Mouse (Mus musculus): ENCODE results near the gene Tbcd. TPM values are rescaled to one million over a fixed set of nuclear protein-coding genes. Genes with fewer than 3 reads are reported as not detected.

Tbcd gene
- polyA plus RNA-seq, 1 experiment from 2014 or later, result 29.8 TPM

- Histone ChIP-seq H3K4me3 (replicated peaks; ENCODE audit: low read depth, low read length) (no peak overlapping the region), H3K4me2 (ENCODE audit: low read length) (no peak overlapping the region), H3K27me3 (ENCODE audit: insufficient read depth, low read length) (no peaks in the 10 kb centered on the region), H3K4me1 (replicated peaks; ENCODE audit: insufficient read depth, low read length) (no peaks in the 10 kb centered on the region), H3K9me3 (replicated peaks; ENCODE audit: low read length) (no peaks in the 10 kb centered on the region), H3K9ac (ENCODE audit: low read depth, low read length) (no peak overlapping the region), H3K36me3 (ENCODE audit: insufficient read depth, low read length) (0 out of 2 replicates have a peak, but pooled peaks cover 8% of the 10 kb centered on the region), H3K27ac (no peak overlapping the region)
- DNase-seq (ENCODE audit: low spot score) (no peak), ATAC-seq (replicated peaks; ENCODE audit: low FRiP score, low read depth) (no peak)
- 91% methylated on average over 6 of the region's 6 CpGs for WGBS
- no peak for TF ChIP-seq CTCF (IDR thresholded peaks at IDR 0.05; ENCODE audit: low read depth)
Observed at GRCm38 (mm10) chr11:121467408-121467807, 15.7 kb downstream of the Tbcd start.

GRCm38 (mm10) chr11:121474831-121475230, 23.1 kb downstream of the Tbcd start:
- no peak for TF ChIP-seq CTCF (IDR thresholded peaks at IDR 0.05; ENCODE audit: low read depth)
- ATAC-seq (replicated peaks; ENCODE audit: low FRiP score, low read depth) (no peak), DNase-seq (ENCODE audit: low spot score) (no peak)
- 73% methylated on average over 3 of the region's 3 CpGs for WGBS
- H3K9ac ChIP-seq (ENCODE audit: low read depth, low read length), result no peak overlapping the region
- peaks cover 7% of the 10 kb centered on the region; the same call in 1 of the 2 replicates for H3K36me3 ChIP-seq (ENCODE audit: insufficient read depth, low read length)
- no peak overlapping the region for H3K27ac ChIP-seq
- no peak overlapping the region for H3K4me3 ChIP-seq (replicated peaks; ENCODE audit: low read depth, low read length)
- no peaks in the 10 kb centered on the region for H3K9me3 ChIP-seq (replicated peaks; ENCODE audit: low read length)
- H3K27me3 ChIP-seq (ENCODE audit: insufficient read depth, low read length), result no peaks in the 10 kb centered on the region
- no peaks in the 10 kb centered on the region; the same call in 1 of the 2 replicates for H3K4me1 ChIP-seq (replicated peaks; ENCODE audit: insufficient read depth, low read length)
- no peak overlapping the region for H3K4me2 ChIP-seq (ENCODE audit: low read length)

GRCm38 (mm10) chr11:121475699-121476415, 24.1 kb downstream of the Tbcd start:
- no peak overlapping the region for H3K4me2 ChIP-seq (ENCODE audit: low read length)

GRCm38 (mm10) chr11:121479476-121480203, 27.9 kb downstream of the Tbcd start:
- no peak overlapping the region for H3K27ac ChIP-seq

More at GRCm38 (mm10) chr11:121475699-121476415, 24.1 kb downstream of the Tbcd start:
- ATAC-seq (replicated peaks; ENCODE audit: low FRiP score, low read depth) (no peak; the same call in 1 of the 2 replicates), DNase-seq (ENCODE audit: low spot score) (peak; percentile 92)
- TF ChIP-seq CTCF (IDR thresholded peaks at IDR 0.05; ENCODE audit: low read depth), result peak; percentile 97
- Histone ChIP-seq H3K36me3 (ENCODE audit: insufficient read depth, low read length) (peaks cover 7% of the 10 kb centered on the region; the same call in 1 of the 2 replicates), H3K4me1 (replicated peaks; ENCODE audit: insufficient read depth, low read length) (no peaks in the 10 kb centered on the region; the same call in 1 of the 2 replicates), H3K27ac (no peak overlapping the region), H3K27me3 (ENCODE audit: insufficient read depth, low read length) (no peaks in the 10 kb centered on the region), H3K9me3 (replicated peaks; ENCODE audit: low read length) (no peaks in the 10 kb centered on the region), H3K9ac (ENCODE audit: low read depth, low read length) (no peak overlapping the region), H3K4me3 (replicated peaks; ENCODE audit: low read depth, low read length) (no peak overlapping the region)
- 32% methylated on average over 9 of the region's 9 CpGs for WGBS

GRCm38 (mm10) chr11:121481129-121481528, 29.4 kb downstream of the Tbcd start:
- H3K27ac ChIP-seq, result no peak overlapping the region
- no peak for ATAC-seq (replicated peaks; ENCODE audit: low FRiP score, low read depth)

More at GRCm38 (mm10) chr11:121479476-121480203, 27.9 kb downstream of the Tbcd start:
- no peak for TF ChIP-seq CTCF (IDR thresholded peaks at IDR 0.05; ENCODE audit: low read depth)
- no peak overlapping the region for H3K9ac ChIP-seq (ENCODE audit: low read depth, low read length)
- no peak for DNase-seq (ENCODE audit: low spot score)
- no peak for ATAC-seq (replicated peaks; ENCODE audit: low FRiP score, low read depth)
- H3K36me3 ChIP-seq (ENCODE audit: insufficient read depth, low read length), result peaks cover 11% of the 10 kb centered on the region; the same call in 1 of the 2 replicates
- WGBS, result 88% methylated on average over 15 of the region's 15 CpGs
- no peaks in the 10 kb centered on the region for H3K9me3 ChIP-seq (replicated peaks; ENCODE audit: low read length)
- no peak overlapping the region for H3K4me2 ChIP-seq (ENCODE audit: low read length)
- H3K27me3 ChIP-seq (ENCODE audit: insufficient read depth, low read length), result no peaks in the 10 kb centered on the region
- no peak overlapping the region for H3K4me3 ChIP-seq (replicated peaks; ENCODE audit: low read depth, low read length)
- H3K4me1 ChIP-seq (replicated peaks; ENCODE audit: insufficient read depth, low read length), result no peaks in the 10 kb centered on the region; the same call in 1 of the 2 replicates

GRCm38 (mm10) chr11:121485882-121486281, 34.1 kb downstream of the Tbcd start:
- no peak for DNase-seq (ENCODE audit: low spot score)
- no peak overlapping the region for H3K27ac ChIP-seq

More at GRCm38 (mm10) chr11:121481129-121481528, 29.4 kb downstream of the Tbcd start:
- WGBS, result 93% methylated on average over 2 of the region's 2 CpGs
- Histone ChIP-seq H3K27me3 (ENCODE audit: insufficient read depth, low read length) (no peaks in the 10 kb centered on the region), H3K9ac (ENCODE audit: low read depth, low read length) (no peak overlapping the region), H3K4me2 (ENCODE audit: low read length) (no peak overlapping the region), H3K4me1 (replicated peaks; ENCODE audit: insufficient read depth, low read length) (no peaks in the 10 kb centered on the region), H3K36me3 (ENCODE audit: insufficient read depth, low read length) (peaks cover 10% of the 10 kb centered on the region; the same call in 1 of the 2 replicates), H3K9me3 (replicated peaks; ENCODE audit: low read length) (no peaks in the 10 kb centered on the region), H3K4me3 (replicated peaks; ENCODE audit: low read depth, low read length) (no peak overlapping the region)
- no peak for TF ChIP-seq CTCF (IDR thresholded peaks at IDR 0.05; ENCODE audit: low read depth)
- DNase-seq (ENCODE audit: low spot score), result no peak

More at GRCm38 (mm10) chr11:121485882-121486281, 34.1 kb downstream of the Tbcd start:
- Histone ChIP-seq H3K36me3 (ENCODE audit: insufficient read depth, low read length) (0 out of 2 replicates have a peak, but pooled peaks cover 4% of the 10 kb centered on the region), H3K4me1 (replicated peaks; ENCODE audit: insufficient read depth, low read length) (no peaks in the 10 kb centered on the region), H3K4me3 (replicated peaks; ENCODE audit: low read depth, low read length) (no peak overlapping the region), H3K27me3 (ENCODE audit: insufficient read depth, low read length) (no peaks in the 10 kb centered on the region), H3K9ac (ENCODE audit: low read depth, low read length) (no peak overlapping the region), H3K4me2 (ENCODE audit: low read length) (no peak overlapping the region), H3K9me3 (replicated peaks; ENCODE audit: low read length) (no peaks in the 10 kb centered on the region)
- 70% methylated on average over 9 of the region's 9 CpGs for WGBS
- ATAC-seq (replicated peaks; ENCODE audit: low FRiP score, low read depth), result no peak
- no peak for TF ChIP-seq CTCF (IDR thresholded peaks at IDR 0.05; ENCODE audit: low read depth)
